Mouse (Mus musculus) stomach, postnatal 0 days (tissue): ENCODE data around the gene Rxra.

Experiments
- CTCF ChIP-seq: IDR thresholded peaks from 2 replicates; pipeline ENCODE4 v1.5.1; 2016; ENCODE audit warnings: antibody characterized with exemption, low read depth, mild to moderate bottlenecking, moderate library complexity
- EP300 ChIP-seq: optimal IDR thresholded peaks from 2 replicates; pipeline ENCODE3; 2016; ENCODE audit warnings: antibody characterized with exemption

GRCm38 (mm10) chr2:27678836-27679480 is 2.7 kb downstream of the Rxra start:
- TF ChIP-seq CTCF (no peak), EP300 (no peak)
